Mouse (Mus musculus): Measurements from ENCODE around the gene Epc2. TPM values are rescaled to one million over a fixed set of nuclear protein-coding genes. Genes with fewer than 3 reads are reported as not detected.

Gene Epc2
- polyA plus RNA-seq, 1 experiment from 2014 or later: 1.9 TPM

DNA sequence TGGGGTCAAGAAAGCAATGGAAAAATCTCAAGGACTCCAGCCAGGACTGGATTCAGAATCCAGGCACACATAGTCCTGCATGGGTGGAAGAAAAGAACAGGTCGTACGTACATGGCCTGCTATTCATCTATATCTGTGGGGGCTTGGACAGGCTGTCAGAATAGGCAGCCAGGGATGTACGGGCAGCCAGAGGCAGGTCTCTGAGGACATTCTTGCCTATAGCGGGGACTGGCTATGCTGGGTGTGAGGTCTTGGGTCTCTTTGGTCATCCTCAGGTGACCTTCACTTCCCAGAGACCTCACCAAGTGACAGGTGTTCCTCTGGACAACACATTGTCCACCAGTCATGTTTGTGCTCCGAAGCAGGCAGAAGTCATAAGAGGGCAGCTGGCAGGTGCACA is 131.3 kb downstream of the Epc2 start:
- Histone ChIP-seq H3K27ac (ENCODE audit: low read depth) (no peak overlapping the region), H3K4me3 (ENCODE audit: low read depth, low read length) (no peak overlapping the region), H3K27me3 (ENCODE audit: insufficient read depth, low read length) (no peaks in the 10 kb centered on the region), H3K4me2 (ENCODE audit: low read depth, low read length) (no peak overlapping the region), H3K4me1 (ENCODE audit: insufficient read depth) (no peaks in the 10 kb centered on the region), H3K36me3 (replicated peaks; ENCODE audit: insufficient read depth, low read length) (no peaks in the 10 kb centered on the region), H3K9ac (replicated peaks) (no peak overlapping the region), H3K9me3 (ENCODE audit: low read length) (no peaks in the 10 kb centered on the region)
- ATAC-seq (no peak), DNase-seq (no peak)
- 75% methylated on average over 5 of the region's 5 CpGs for WGBS (ENCODE audit: insufficient replicate concordance)
- TF ChIP-seq CTCF (IDR thresholded peaks at IDR 0.05; ENCODE audit: low read depth): no peak
- TF ChIP-seq EP300 (IDR thresholded peaks at IDR 0.05; ENCODE audit: low read depth): no peak

DNA sequence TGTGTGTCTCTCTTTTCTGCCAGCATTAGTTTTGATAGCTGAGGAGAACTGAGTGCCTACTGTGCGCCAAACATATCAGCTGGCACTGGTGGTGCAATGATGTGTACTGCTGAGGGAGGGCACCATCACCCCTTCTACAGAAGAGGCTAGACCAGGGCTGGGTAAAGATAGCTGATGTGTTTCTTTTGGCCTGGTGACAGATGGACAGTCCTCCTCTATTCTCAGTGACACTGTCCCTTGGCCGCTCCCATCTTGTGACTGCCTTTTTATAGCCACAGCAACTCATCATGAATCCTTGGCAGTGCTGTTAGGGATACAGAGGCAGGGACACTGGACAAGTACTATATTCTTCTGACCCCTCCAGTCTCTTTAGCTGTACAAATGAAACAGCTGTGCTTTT is 132.0 kb downstream of the Epc2 start:
- H3K36me3 ChIP-seq (replicated peaks; ENCODE audit: insufficient read depth, low read length): no peaks in the 10 kb centered on the region
- DNase-seq (no peak), ATAC-seq (no peak)
- no peak overlapping the region for H3K4me2 ChIP-seq (ENCODE audit: low read depth, low read length)
- no peaks in the 10 kb centered on the region for H3K9me3 ChIP-seq (ENCODE audit: low read length)
- no peak overlapping the region for H3K9ac ChIP-seq (replicated peaks)
- H3K27ac ChIP-seq (ENCODE audit: low read depth): no peak overlapping the region
- H3K4me1 ChIP-seq (ENCODE audit: insufficient read depth): no peaks in the 10 kb centered on the region
- TF ChIP-seq EP300 (IDR thresholded peaks at IDR 0.05; ENCODE audit: low read depth): no peak
- no peak for TF ChIP-seq CTCF (IDR thresholded peaks at IDR 0.05; ENCODE audit: low read depth)
- H3K27me3 ChIP-seq (ENCODE audit: insufficient read depth, low read length): no peaks in the 10 kb centered on the region
- 95% methylated on average over 2 of the region's 2 CpGs for WGBS (ENCODE audit: insufficient replicate concordance)
- no peak overlapping the region for H3K4me3 ChIP-seq (ENCODE audit: low read depth, low read length)

DNA sequence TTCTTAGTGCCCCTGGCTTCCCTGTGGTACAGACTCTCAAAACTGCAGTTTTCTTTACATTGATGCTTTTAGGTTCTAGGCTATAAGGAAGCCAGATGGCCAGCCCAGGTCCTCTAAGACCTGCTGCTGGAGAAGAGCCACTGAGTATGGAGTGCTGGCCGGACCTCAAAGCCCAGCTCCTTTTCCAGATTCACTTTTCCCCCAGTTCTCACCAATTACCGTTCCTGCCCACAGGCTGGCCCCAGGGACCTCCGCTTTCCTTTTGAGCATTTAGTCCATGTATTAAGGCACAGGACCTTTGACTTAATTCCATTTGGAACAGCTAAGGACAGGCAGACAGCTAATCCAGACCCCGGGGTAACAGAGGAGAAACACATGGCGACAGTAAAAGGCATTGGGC is 139.2 kb downstream of the Epc2 start:
- DNase-seq (no peak), ATAC-seq (no peak)
- Histone ChIP-seq H3K4me2 (ENCODE audit: low read depth, low read length) (no peak overlapping the region), H3K9ac (replicated peaks) (no peak overlapping the region), H3K4me1 (ENCODE audit: insufficient read depth) (no peaks in the 10 kb centered on the region), H3K27ac (ENCODE audit: low read depth) (no peak overlapping the region), H3K36me3 (replicated peaks; ENCODE audit: insufficient read depth, low read length) (no peaks in the 10 kb centered on the region), H3K9me3 (ENCODE audit: low read length) (no peaks in the 10 kb centered on the region), H3K4me3 (ENCODE audit: low read depth, low read length) (no peak overlapping the region), H3K27me3 (ENCODE audit: insufficient read depth, low read length) (no peaks in the 10 kb centered on the region)
- WGBS (ENCODE audit: insufficient replicate concordance): 59% methylated on average over 5 of the region's 5 CpGs
- no peak for TF ChIP-seq CTCF (IDR thresholded peaks at IDR 0.05; ENCODE audit: low read depth)
- TF ChIP-seq EP300 (IDR thresholded peaks at IDR 0.05; ENCODE audit: low read depth): no peak

DNA sequence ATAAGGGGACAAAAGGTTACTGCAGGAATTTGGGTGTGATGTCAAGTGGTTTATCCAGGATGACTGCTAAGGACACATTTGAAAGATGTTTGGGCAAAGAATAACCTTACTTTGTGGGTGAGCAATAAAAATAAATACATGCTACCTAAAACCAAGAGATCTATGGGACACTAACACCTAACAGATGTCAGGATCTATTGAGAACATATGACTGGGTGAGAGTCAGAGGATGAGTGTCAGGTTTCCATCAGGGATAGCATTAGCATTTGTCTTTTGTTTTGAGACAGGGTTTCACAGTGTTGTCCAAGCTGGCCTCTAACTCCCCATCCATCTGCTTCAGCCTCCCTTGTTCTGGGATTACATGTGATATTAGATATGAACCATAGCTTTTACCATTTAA is 141.6 kb downstream of the Epc2 start:
- Histone ChIP-seq H3K9ac (replicated peaks) (no peak overlapping the region), H3K36me3 (replicated peaks; ENCODE audit: insufficient read depth, low read length) (no peaks in the 10 kb centered on the region), H3K27me3 (ENCODE audit: insufficient read depth, low read length) (no peaks in the 10 kb centered on the region), H3K9me3 (ENCODE audit: low read length) (no peaks in the 10 kb centered on the region), H3K4me1 (ENCODE audit: insufficient read depth) (no peaks in the 10 kb centered on the region), H3K27ac (ENCODE audit: low read depth) (no peak overlapping the region), H3K4me3 (ENCODE audit: low read depth, low read length) (no peak overlapping the region), H3K4me2 (ENCODE audit: low read depth, low read length) (no peak overlapping the region)
- ATAC-seq: no peak
- DNase-seq: no peak
- TF ChIP-seq CTCF (IDR thresholded peaks at IDR 0.05; ENCODE audit: low read depth) (no peak), EP300 (IDR thresholded peaks at IDR 0.05; ENCODE audit: low read depth) (no peak)

DNA sequence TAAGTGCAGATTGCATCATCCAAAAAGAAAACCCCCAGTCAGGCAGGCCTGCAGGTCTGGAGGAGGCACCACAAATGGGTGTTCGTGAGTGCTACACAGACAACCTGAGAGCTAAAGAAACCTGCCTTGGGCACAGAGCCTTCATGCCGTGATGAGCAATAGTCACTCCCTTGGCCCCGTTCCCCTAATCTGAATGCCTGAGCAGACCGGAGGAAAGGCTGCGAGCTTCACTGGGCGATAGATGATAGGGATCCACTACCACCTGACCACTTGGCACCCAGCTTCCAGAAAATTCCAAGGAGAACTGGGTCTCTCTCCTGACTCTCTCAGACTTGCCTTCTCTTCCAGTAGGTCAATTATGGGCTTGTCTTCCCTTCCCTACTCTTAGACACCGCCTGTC is 143.6 kb downstream of the Epc2 start:
- H3K27ac ChIP-seq (ENCODE audit: low read depth): no peak overlapping the region
- no peak overlapping the region for H3K9ac ChIP-seq (replicated peaks)
- no peaks in the 10 kb centered on the region for H3K27me3 ChIP-seq (ENCODE audit: insufficient read depth, low read length)
- no peaks in the 10 kb centered on the region for H3K4me1 ChIP-seq (ENCODE audit: insufficient read depth)
- no peak overlapping the region for H3K4me2 ChIP-seq (ENCODE audit: low read depth, low read length)
- H3K4me3 ChIP-seq (ENCODE audit: low read depth, low read length): no peak overlapping the region
- H3K9me3 ChIP-seq (ENCODE audit: low read length): no peaks in the 10 kb centered on the region
- 79% methylated on average over 7 of the region's 7 CpGs for WGBS (ENCODE audit: insufficient replicate concordance)
- no peak for DNase-seq
- ATAC-seq: no peak
- TF ChIP-seq EP300 (IDR thresholded peaks at IDR 0.05; ENCODE audit: low read depth): no peak
- no peaks in the 10 kb centered on the region for H3K36me3 ChIP-seq (replicated peaks; ENCODE audit: insufficient read depth, low read length)

DNA sequence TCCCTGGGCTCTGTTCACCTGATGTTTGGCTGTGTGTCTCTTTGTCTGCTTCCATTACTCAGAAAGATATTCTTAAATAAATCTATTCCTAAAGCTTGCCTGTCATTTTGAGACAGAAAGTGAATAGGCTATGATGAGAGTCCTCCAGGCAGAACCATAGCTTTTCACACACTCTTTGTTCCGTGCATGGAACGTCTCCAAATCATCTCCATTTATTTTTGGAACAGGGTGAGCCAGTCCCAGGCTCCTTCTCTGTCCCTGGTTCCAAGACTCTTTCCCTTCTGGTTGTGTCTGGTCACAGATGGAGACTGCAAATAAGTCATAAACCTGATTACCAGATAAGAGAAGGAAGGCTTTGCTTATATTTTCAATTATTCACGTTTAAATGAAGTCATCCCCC is 145.0 kb downstream of the Epc2 start:
- Histone ChIP-seq H3K4me3 (ENCODE audit: low read depth, low read length) (no peak overlapping the region), H3K27me3 (ENCODE audit: insufficient read depth, low read length) (no peaks in the 10 kb centered on the region), H3K27ac (ENCODE audit: low read depth) (no peak overlapping the region), H3K4me2 (ENCODE audit: low read depth, low read length) (no peak overlapping the region), H3K9ac (replicated peaks) (no peak overlapping the region), H3K36me3 (replicated peaks; ENCODE audit: insufficient read depth, low read length) (no peaks in the 10 kb centered on the region), H3K4me1 (ENCODE audit: insufficient read depth) (no peaks in the 10 kb centered on the region), H3K9me3 (ENCODE audit: low read length) (no peaks in the 10 kb centered on the region)
- no peak for TF ChIP-seq CTCF (IDR thresholded peaks at IDR 0.05; ENCODE audit: low read depth)
- no peak for TF ChIP-seq EP300 (IDR thresholded peaks at IDR 0.05; ENCODE audit: low read depth)
- 65% methylated on average over 3 of the region's 3 CpGs for WGBS (ENCODE audit: insufficient replicate concordance)
- ATAC-seq (no peak), DNase-seq (no peak)

DNA sequence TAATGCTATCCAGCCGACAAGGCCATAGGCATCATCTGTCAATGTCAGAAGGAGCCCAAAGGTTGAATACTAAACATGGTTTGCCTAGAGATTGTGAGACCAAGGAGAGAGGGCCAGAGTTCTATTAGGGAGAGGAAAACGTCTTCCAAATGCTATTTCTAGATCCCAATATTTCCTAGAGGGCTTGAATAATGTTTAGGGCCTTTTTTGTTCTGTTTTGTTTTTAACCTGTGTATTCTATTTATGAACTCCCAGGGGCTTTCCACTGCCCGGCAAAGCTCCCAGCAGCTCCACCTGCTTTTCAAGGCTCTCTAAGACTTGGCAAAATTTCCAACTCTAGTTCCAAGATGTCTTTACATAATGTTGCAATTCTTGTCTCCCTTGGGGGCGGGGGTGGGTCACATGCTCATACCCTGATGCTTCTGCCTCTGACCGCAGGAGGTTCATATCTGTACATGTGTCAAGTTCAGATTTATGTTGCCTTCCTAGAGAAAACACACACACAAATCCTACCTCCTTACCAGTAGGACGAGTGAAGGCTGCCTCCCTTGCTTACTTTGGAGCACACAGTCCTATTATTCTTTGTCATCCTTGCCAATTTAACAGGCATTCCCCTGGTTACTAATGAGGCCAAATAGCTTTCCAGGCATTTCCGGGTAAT is 148.9 kb downstream of the Epc2 start:
- no peak overlapping the region for H3K4me3 ChIP-seq (ENCODE audit: low read depth, low read length)
- ATAC-seq (no peak), DNase-seq (no peak)
- H3K27ac ChIP-seq (ENCODE audit: low read depth): no peak overlapping the region
- H3K36me3 ChIP-seq (replicated peaks; ENCODE audit: insufficient read depth, low read length): no peaks in the 10 kb centered on the region
- H3K9ac ChIP-seq (replicated peaks): no peak overlapping the region
- H3K27me3 ChIP-seq (ENCODE audit: insufficient read depth, low read length): no peaks in the 10 kb centered on the region
- no peak overlapping the region for H3K4me2 ChIP-seq (ENCODE audit: low read depth, low read length)
- WGBS (ENCODE audit: insufficient replicate concordance): 71% methylated on average over 7 of the region's 7 CpGs
- no peaks in the 10 kb centered on the region for H3K9me3 ChIP-seq (ENCODE audit: low read length)
- H3K4me1 ChIP-seq (ENCODE audit: insufficient read depth): no peaks in the 10 kb centered on the region
- TF ChIP-seq EP300 (IDR thresholded peaks at IDR 0.05; ENCODE audit: low read depth): no peak
- no peak for TF ChIP-seq CTCF (IDR thresholded peaks at IDR 0.05; ENCODE audit: low read depth)

Other genes starting within 250 kb of the Epc2 start
- gene Kif5c, start 167.8 kb downstream of the Epc2 start, polyA plus RNA-seq (2015; fragmentation: Nextera tagmentation; extraction: Ambion mirVana): 0.12 and 0.13 TPM in 2 replicates